Mouse (Mus musculus) midbrain, embryonic 13.5 days (tissue): ENCODE measurements around the gene Tcap. TPM values are rescaled to one million over a fixed set of nuclear protein-coding genes. Genes with fewer than 3 reads are reported as not detected.

Experiments used
- ATAC-seq: fragments of 200-750 bp; cut with Nextera tagmentation; 2 replicates; pipeline ENCODE4 v1.8.0; 2017; ENCODE audit warnings: mild to moderate bottlenecking, moderate TSS enrichment, moderate library complexity
- H3K27ac ChIP-seq: fragments of 300-500 bp; sonication (generic); 2 replicates; pipeline ENCODE4 v1.5.1; 2015; ENCODE audit warnings: inconsistent platforms, mild to moderate bottlenecking, moderate library complexity
- H3K27me3 ChIP-seq: fragments of 300-500 bp; sonication (generic); 2 replicates; pipeline ENCODE4 v1.6.1; 2015; ENCODE audit warnings: mild to moderate bottlenecking, inconsistent platforms
- H3K36me3 ChIP-seq: fragments of 300-500 bp; sonication (generic); 2 replicates; pipeline ENCODE4 v1.6.1; 2015; ENCODE audit warnings: mild to moderate bottlenecking, inconsistent platforms
- H3K4me1 ChIP-seq: fragments of 300-500 bp; sonication (generic); replicated peaks from 2 replicates; pipeline ENCODE4 v1.6.1; 2015; ENCODE audit warnings: inconsistent platforms
- H3K4me2 ChIP-seq: fragments of 300-500 bp; sonication (generic); replicated peaks from 2 replicates; pipeline ENCODE4 v1.6.1; 2015; ENCODE audit warnings: moderate library complexity, mild to moderate bottlenecking, inconsistent platforms
- H3K4me3 ChIP-seq: fragments of 300-500 bp; sonication (generic); replicated peaks from 2 replicates; pipeline ENCODE4 v1.5.1; 2015; ENCODE audit warnings: mild to moderate bottlenecking, inconsistent platforms
- H3K9ac ChIP-seq: fragments of 300-500 bp; sonication (generic); replicated peaks from 2 replicates; pipeline ENCODE4 v1.6.1; 2015; ENCODE audit warnings: mild to moderate bottlenecking, inconsistent platforms
- H3K9me3 ChIP-seq: fragments of 300-500 bp; sonication (generic); 2 replicates; pipeline ENCODE4 v1.6.1; 2016; ENCODE audit warnings: mild to moderate bottlenecking, inconsistent platforms
- WGBS: fragments of 180-500 bp; shearing (Covaris S2); methylation state at CpG from one replicate; pipeline ENCODE4 v1.1.7; 2015; 5-methylcytosine and 5-hydroxymethylcytosine counted together
- polyA plus RNA-seq: library from polyadenylated mRNA; unstranded; fragments of >200 nt; fragmentation: Nextera tagmentation; extraction: Ambion mirVana; gene quantifications from 2 replicates; pipeline ENCODE4 v1.2.1, GENCODE M21; 2015

Tcap gene
- polyA plus RNA-seq, 1 experiment from 2014 or later, result 0.23 TPM

- Histone ChIP-seq H3K9ac (peak overlapping the region; percentile 76), H3K4me1 (peaks cover 47% of the 10 kb centered on the region), H3K4me2 (peak overlapping the region; percentile 88), H3K27me3 (peaks cover 31% of the 10 kb centered on the region), H3K27ac (peak overlapping the region; percentile 85), H3K36me3 (no peaks in the 10 kb centered on the region), H3K4me3 (peak overlapping the region; percentile 74), H3K9me3 (no peaks in the 10 kb centered on the region)
- no peak for ATAC-seq
- 9% methylated on average over 13 of the region's 13 CpGs for WGBS
Measured at GRCm38 (mm10) chr11:98357396-98358160, 26.0 kb upstream of the Tcap start.

GRCm38 (mm10) chr11:98358161-98359083 lies 25.2 kb upstream of the Tcap start, which contains the start of gene Stard3:
Gene Stard3 (plus strand): TSS chr11:98358368.
- H3K4me3 ChIP-seq, result peak within 1 kb of the TSS; percentile 74
- ATAC-seq, result peak; percentile 87
- H3K27ac ChIP-seq, result peak within 1 kb of the TSS; percentile 85
- no peaks in the 10 kb centered on the region for H3K36me3 ChIP-seq
- under 1% methylated on average over 54 of the region's 60 CpGs for WGBS
- H3K9ac ChIP-seq, result peak within 1 kb of the TSS; percentile 76
- H3K4me2 ChIP-seq, result peak within 1 kb of the TSS; percentile 88
- H3K27me3 ChIP-seq, result peaks cover 23% of the 10 kb centered on the region; the same call in 1 of the 2 replicates
- H3K9me3 ChIP-seq, result no peaks in the 10 kb centered on the region
- peaks cover 47% of the 10 kb centered on the region for H3K4me1 ChIP-seq

GRCm38 (mm10) chr11:98360866-98361521 lies 22.6 kb upstream of the Tcap start:
- H3K27me3 ChIP-seq, result 0 out of 2 replicates have a peak, but pooled peaks cover 3% of the 10 kb centered on the region
- no peak overlapping the region; the same call in 1 of the 2 replicates for H3K4me2 ChIP-seq
- H3K9ac ChIP-seq, result peak overlapping the region; percentile 37; the same call in 1 of the 2 replicates
- peaks cover 42% of the 10 kb centered on the region for H3K4me1 ChIP-seq
- H3K36me3 ChIP-seq, result no peaks in the 10 kb centered on the region
- H3K4me3 ChIP-seq, result no peak overlapping the region
- ATAC-seq, result no peak
- WGBS, result 25% methylated on average over 9 of the region's 9 CpGs
- peak overlapping the region; percentile 57 for H3K27ac ChIP-seq
- H3K9me3 ChIP-seq, result no peaks in the 10 kb centered on the region

GRCm38 (mm10) chr11:98363817-98364216 lies 19.8 kb upstream of the Tcap start:
- 95% methylated on average over 5 of the region's 5 CpGs for WGBS
- Histone ChIP-seq H3K9ac (no peak overlapping the region), H3K9me3 (no peaks in the 10 kb centered on the region), H3K36me3 (no peaks in the 10 kb centered on the region), H3K4me3 (no peak overlapping the region), H3K4me2 (no peak overlapping the region), H3K27ac (no peak overlapping the region), H3K4me1 (peaks cover 31% of the 10 kb centered on the region), H3K27me3 (no peaks in the 10 kb centered on the region)
- ATAC-seq, result no peak

GRCm38 (mm10) chr11:98364410-98364809 lies 19.2 kb upstream of the Tcap start:
- Histone ChIP-seq H3K4me3 (no peak overlapping the region), H3K27ac (no peak overlapping the region), H3K36me3 (no peaks in the 10 kb centered on the region), H3K27me3 (no peaks in the 10 kb centered on the region), H3K4me1 (peaks cover 25% of the 10 kb centered on the region), H3K4me2 (no peak overlapping the region), H3K9ac (no peak overlapping the region), H3K9me3 (no peaks in the 10 kb centered on the region)
- no peak for ATAC-seq
- WGBS, result 93% methylated on average over 5 of the region's 5 CpGs

- Histone ChIP-seq H3K27ac (no peak overlapping the region), H3K4me3 (no peak overlapping the region), H3K27me3 (no peaks in the 10 kb centered on the region), H3K4me1 (peaks cover 22% of the 10 kb centered on the region), H3K9me3 (no peaks in the 10 kb centered on the region), H3K36me3 (no peaks in the 10 kb centered on the region), H3K4me2 (no peak overlapping the region), H3K9ac (no peak overlapping the region)
- WGBS, result 81% methylated on average over 10 of the region's 10 CpGs
- no peak for ATAC-seq
Measured at GRCm38 (mm10) chr11:98366290-98366689, 17.3 kb upstream of the Tcap start.

GRCm38 (mm10) chr11:98367171-98367862 lies 16.3 kb upstream of the Tcap start:
- no peak overlapping the region for H3K27ac ChIP-seq

GRCm38 (mm10) chr11:98367863-98368186 lies 15.8 kb upstream of the Tcap start:
- no peak for ATAC-seq
- H3K36me3 ChIP-seq, result no peaks in the 10 kb centered on the region
- H3K27ac ChIP-seq, result no peak overlapping the region
- no peak overlapping the region for H3K4me3 ChIP-seq
- H3K27me3 ChIP-seq, result no peaks in the 10 kb centered on the region
- H3K4me1 ChIP-seq, result peaks cover 29% of the 10 kb centered on the region
- WGBS, result 84% methylated on average over 7 of the region's 7 CpGs
- H3K9ac ChIP-seq, result no peak overlapping the region
- H3K9me3 ChIP-seq, result no peaks in the 10 kb centered on the region
- no peak overlapping the region for H3K4me2 ChIP-seq

More at GRCm38 (mm10) chr11:98367171-98367862, 16.3 kb upstream of the Tcap start:
- no peak for ATAC-seq
- H3K27me3 ChIP-seq, result no peaks in the 10 kb centered on the region
- no peaks in the 10 kb centered on the region for H3K36me3 ChIP-seq
- WGBS, result 80% methylated on average over 10 of the region's 10 CpGs
- H3K4me3 ChIP-seq, result no peak overlapping the region
- H3K4me1 ChIP-seq, result peaks cover 26% of the 10 kb centered on the region
- no peak overlapping the region for H3K9ac ChIP-seq
- H3K9me3 ChIP-seq, result no peaks in the 10 kb centered on the region
- H3K4me2 ChIP-seq, result no peak overlapping the region

GRCm38 (mm10) chr11:98369337-98369736 lies 14.3 kb upstream of the Tcap start:
- no peak overlapping the region for H3K4me2 ChIP-seq
- H3K36me3 ChIP-seq, result peaks cover 2% of the 10 kb centered on the region; the same call in 1 of the 2 replicates
- no peak overlapping the region for H3K4me3 ChIP-seq
- H3K27me3 ChIP-seq, result no peaks in the 10 kb centered on the region
- no peak for ATAC-seq
- WGBS, result 90% methylated on average over 6 of the region's 6 CpGs
- H3K9ac ChIP-seq, result no peak overlapping the region
- H3K27ac ChIP-seq, result no peak overlapping the region
- peaks cover 29% of the 10 kb centered on the region for H3K4me1 ChIP-seq
- H3K9me3 ChIP-seq, result no peaks in the 10 kb centered on the region

- no peak for ATAC-seq
- no peak overlapping the region for H3K4me2 ChIP-seq
- H3K27ac ChIP-seq, result 0 out of 2 replicates have a peak overlapping the region, but pooled peaks have one; percentile 77
- 80% methylated on average over 2 of the region's 2 CpGs for WGBS
- no peaks in the 10 kb centered on the region for H3K9me3 ChIP-seq
- no peaks in the 10 kb centered on the region for H3K27me3 ChIP-seq
- no peak overlapping the region for H3K4me3 ChIP-seq
- peaks cover 29% of the 10 kb centered on the region for H3K4me1 ChIP-seq
- H3K9ac ChIP-seq, result no peak overlapping the region
- H3K36me3 ChIP-seq, result peaks cover 15% of the 10 kb centered on the region
Measured at GRCm38 (mm10) chr11:98370588-98370987, 13.0 kb upstream of the Tcap start.

GRCm38 (mm10) chr11:98371556-98372240 lies 11.9 kb upstream of the Tcap start:
- Histone ChIP-seq H3K9ac (peak overlapping the region; percentile 49), H3K9me3 (no peaks in the 10 kb centered on the region), H3K27ac (peak overlapping the region; percentile 77), H3K27me3 (no peaks in the 10 kb centered on the region), H3K4me2 (peak overlapping the region; percentile 43), H3K4me3 (peak overlapping the region; percentile 22), H3K4me1 (peaks cover 29% of the 10 kb centered on the region), H3K36me3 (peaks cover 26% of the 10 kb centered on the region)
- ATAC-seq, result peak; percentile 84
- WGBS, result 16% methylated on average over 8 of the region's 10 CpGs
